9 mouse cellular contexts compared by ENCODE assay signal in genomic region chr11:4578682-4579081, GRCm38 (mm10). TPM values are rescaled to one million over a fixed set of nuclear protein-coding genes. Genes with fewer than 3 reads are reported as not detected.
A peak's percentile ranks its signal among the peaks of the same experiment; 100 is the strongest.
DNase-seq lines count a peak whose midpoint lies in the region; ATAC-seq and TF ChIP-seq lines count a peak whose summit lies in the region.
"Had no signal": no experiment of that assay in that cellular context is flagged by ENCODE, and none has a peak within 500 bp of the region (broad histone marks: within the 10 kb centered on the region; RNA-seq: fewer than 3 reads in every experiment).

No protein-coding gene starts in this region.

- no peaks in the 10 kb centered on the region for H3K27me3 ChIP-seq in midbrain, postnatal 0 days (ENCODE audit: insufficient read depth, low read length)
- no peaks in the 10 kb centered on the region for H3K27me3 ChIP-seq in midbrain, embryonic 15.5 days (replicated peaks)
- no peaks in the 10 kb centered on the region for H3K27me3 ChIP-seq in liver, embryonic 13.5 days

- H3K4me2 ChIP-seq in midbrain, postnatal 0 days (ENCODE audit: low read depth, low read length, poor library complexity, severe bottlenecking) = no peak overlapping the region
- H3K4me2 ChIP-seq in midbrain, embryonic 15.5 days = no peak overlapping the region
- H3K4me2 ChIP-seq in liver, embryonic 13.5 days = no peak overlapping the region

- no peaks in the 10 kb centered on the region for H3K4me1 ChIP-seq in midbrain, postnatal 0 days (ENCODE audit: insufficient read depth, low read length)
- H3K4me1 ChIP-seq in midbrain, embryonic 15.5 days = peaks cover 3% of the 10 kb centered on the region; the same call in 1 of the 2 replicates
- H3K4me1 ChIP-seq in liver, embryonic 13.5 days (replicated peaks) = peaks cover 68% of the 10 kb centered on the region

- no peak overlapping the region for H3K4me3 ChIP-seq in midbrain, postnatal 0 days (ENCODE audit: low read depth, low read length)
- H3K4me3 ChIP-seq in midbrain, embryonic 15.5 days = no peak overlapping the region
- no peak overlapping the region for H3K4me3 ChIP-seq in liver, embryonic 13.5 days (replicated peaks)

- no peak for ATAC-seq in midbrain, postnatal 0 days (ENCODE audit: low FRiP score)
- ATAC-seq in midbrain, embryonic 15.5 days (replicated peaks) = no peak
- ATAC-seq in liver, embryonic 13.5 days (ENCODE audit: low read depth) = no peak

- 78% methylated on average over 2 of the region's 2 CpGs for WGBS in midbrain, postnatal 0 days
- WGBS in midbrain, embryonic 15.5 days = 82% methylated on average over 2 of the region's 2 CpGs
- 73% methylated on average over 2 of the region's 2 CpGs for WGBS in liver, embryonic 13.5 days (ENCODE audit: insufficient replicate concordance)

- no peak for TF ChIP-seq CTCF in midbrain, postnatal 0 days (IDR thresholded peaks at IDR 0.05)

- no peak overlapping the region for H3K27ac ChIP-seq in midbrain, postnatal 0 days (ENCODE audit: low read depth, low read length)
- H3K27ac ChIP-seq in midbrain, embryonic 15.5 days = no peak overlapping the region
- H3K27ac ChIP-seq in liver, embryonic 13.5 days = peak overlapping the region; percentile 84

- H3K36me3 ChIP-seq in midbrain, postnatal 0 days (ENCODE audit: insufficient read depth, low read length) = no peaks in the 10 kb centered on the region
- no peaks in the 10 kb centered on the region for H3K36me3 ChIP-seq in midbrain, embryonic 15.5 days (replicated peaks)
- peaks cover 2% of the 10 kb centered on the region; the same call in 1 of the 2 replicates for H3K36me3 ChIP-seq in liver, embryonic 13.5 days

- no peaks in the 10 kb centered on the region for H3K9me3 ChIP-seq in midbrain, postnatal 0 days (ENCODE audit: low read length)
- no peaks in the 10 kb centered on the region for H3K9me3 ChIP-seq in midbrain, embryonic 15.5 days
- no peaks in the 10 kb centered on the region for H3K9me3 ChIP-seq in liver, embryonic 13.5 days (replicated peaks)

- H3K9ac ChIP-seq in midbrain, postnatal 0 days (replicated peaks; ENCODE audit: low read length, poor library complexity, severe bottlenecking) = no peak overlapping the region
- no peak overlapping the region for H3K9ac ChIP-seq in midbrain, embryonic 15.5 days
- no peak overlapping the region for H3K9ac ChIP-seq in liver, embryonic 13.5 days

- DNase-seq in cerebellum, adult 18-20 months = peak; percentile 53 to 60
- DNase-seq in cerebellum, postnatal 4 days (ENCODE audit: low spot score in 2 of 2) = no peak
- peak; percentile 24 for DNase-seq in midbrain, postnatal 0 days (ENCODE audit: low spot score)
- DNase-seq in gastrocnemius, postnatal 10 days = peak; percentile 62
- no peak for DNase-seq in liver, embryonic 13.5 days
- DNase-seq in natural killer cell, adult 2 months (ENCODE audit: low spot score in 2 of 2) = no peak
- no peak for DNase-seq in thymus, postnatal 10 days (ENCODE audit: low spot score in 2 of 2)

RNA-seq across cellular contexts. Expression of gene Mtmr3, which starts 16.0 kb away (rescaled TPM):
- total RNA-seq in midbrain, postnatal 0 days (2014; rRNA removed) = 93.5 and 99.1 TPM in 2 replicates
- 25.8 and 28.5 TPM in 2 replicates for polyA plus RNA-seq in midbrain, postnatal 0 days (2015; fragmentation: Nextera tagmentation; extraction: Ambion mirVana)
- 42.1 and 42.2 TPM in 2 replicates for polyA plus RNA-seq in midbrain, embryonic 15.5 days (2015; fragmentation: Nextera tagmentation; extraction: Ambion mirVana)
- 10 to 100 TPM; 45.6 to 50.1 TPM for total RNA-seq in gastrocnemius, postnatal 10 days (2021)
- polyA plus RNA-seq in liver, embryonic 13.5 days (2015; fragmentation: Nextera tagmentation; extraction: Ambion mirVana) = 24.0 and 28.1 TPM in 2 replicates

RNA-seq across cellular contexts. Expression of gene Gm11032, which starts 41.2 kb away (rescaled TPM):
- not detected in 2 replicates for total RNA-seq in midbrain, postnatal 0 days (2014; rRNA removed)
- not detected in 2 replicates for polyA plus RNA-seq in midbrain, postnatal 0 days (2015; fragmentation: Nextera tagmentation; extraction: Ambion mirVana)
- not detected in 2 replicates for polyA plus RNA-seq in midbrain, embryonic 15.5 days (2015; fragmentation: Nextera tagmentation; extraction: Ambion mirVana)
- not detected for total RNA-seq in gastrocnemius, postnatal 10 days (2021)
- polyA plus RNA-seq in liver, embryonic 13.5 days (2015; fragmentation: Nextera tagmentation; extraction: Ambion mirVana) = not detected in 2 replicates
- total RNA-seq: left cerebral cortex, adult 8-10 months had no signal

RNA-seq across cellular contexts. Expression of gene Ascc2, which starts 58.9 kb away (rescaled TPM):
- total RNA-seq in midbrain, postnatal 0 days (2014; rRNA removed) = 15.5 and 15.8 TPM in 2 replicates
- 14.8 and 15.6 TPM in 2 replicates for polyA plus RNA-seq in midbrain, postnatal 0 days (2015; fragmentation: Nextera tagmentation; extraction: Ambion mirVana)
- 23.1 and 24.4 TPM in 2 replicates for polyA plus RNA-seq in midbrain, embryonic 15.5 days (2015; fragmentation: Nextera tagmentation; extraction: Ambion mirVana)
- 10 to 100 TPM; 13.7 to 16.5 TPM for total RNA-seq in gastrocnemius, postnatal 10 days (2021)
- 18.9 and 23.9 TPM in 2 replicates for polyA plus RNA-seq in liver, embryonic 13.5 days (2015; fragmentation: Nextera tagmentation; extraction: Ambion mirVana)

Comparison
In these comparisons a context has a peak if more than half of its experiments do, and no peak if none do; other contexts are left out.
1. DNase-seq: peak in cerebellum, adult 18-20 months (2 of 2), midbrain, postnatal 0 days (single experiment) and gastrocnemius, postnatal 10 days (single experiment); none in cerebellum, postnatal 4 days (0 of 2), liver, embryonic 13.5 days (single experiment), natural killer cell, adult 2 months (0 of 2) and thymus, postnatal 10 days (0 of 2).